Mouse (Mus musculus) kidney, embryonic 15.5 days (tissue): ENCODE measurements around the gene Cpne9. TPM values are rescaled to one million over a fixed set of nuclear protein-coding genes. Genes with fewer than 3 reads are reported as not detected.

Source experiments
- ATAC-seq: fragments of 200-750 bp; cut with Nextera tagmentation; replicated peaks from 2 replicates; pipeline ENCODE4 v1.8.0; 2017; ENCODE audit warnings: moderate TSS enrichment; ENCODE audit not compliant: low FRiP score
- H3K27ac ChIP-seq: fragments of 300-500 bp; sonication (generic); 2 replicates; pipeline ENCODE4 v1.5.1; 2015; ENCODE audit warnings: mild to moderate bottlenecking, inconsistent platforms
- H3K27me3 ChIP-seq: fragments of 300-500 bp; sonication (generic); 2 replicates; pipeline ENCODE4 v1.6.1; 2015; ENCODE audit warnings: inconsistent platforms
- H3K36me3 ChIP-seq: fragments of 300-500 bp; sonication (generic); 2 replicates; pipeline ENCODE4 v1.6.1; 2015; ENCODE audit warnings: inconsistent platforms
- H3K4me1 ChIP-seq: fragments of 300-500 bp; sonication (generic); 2 replicates; pipeline ENCODE4 v1.6.1; 2015; ENCODE audit warnings: inconsistent platforms
- H3K4me2 ChIP-seq: fragments of 300-500 bp; sonication (generic); 2 replicates; pipeline ENCODE4 v1.6.1; 2015; ENCODE audit warnings: moderate library complexity, mild to moderate bottlenecking, inconsistent platforms
- H3K4me3 ChIP-seq: fragments of 300-500 bp; sonication (generic); replicated peaks from 2 replicates; pipeline ENCODE4 v1.5.1; 2015; ENCODE audit warnings: mild to moderate bottlenecking, inconsistent platforms
- H3K9ac ChIP-seq: fragments of 300-500 bp; sonication (generic); 2 replicates; pipeline ENCODE4 v1.6.1; 2015; ENCODE audit warnings: mild to moderate bottlenecking, inconsistent platforms
- H3K9me3 ChIP-seq: fragments of 300-500 bp; sonication (generic); replicated peaks from 2 replicates; pipeline ENCODE4 v1.6.1; 2016; ENCODE audit warnings: inconsistent platforms
- WGBS: fragments of 180-500 bp; shearing (Covaris S2); methylation state at CpG from one replicate; pipeline ENCODE4 v1.1.7; 2015; ENCODE audit warnings: mixed read lengths; 5-methylcytosine and 5-hydroxymethylcytosine counted together
- polyA plus RNA-seq: library from polyadenylated mRNA; unstranded; fragments of >200 nt; fragmentation: Nextera tagmentation; extraction: Ambion mirVana; gene quantifications from 2 replicates; pipeline ENCODE4 v1.2.1, GENCODE M21; 2015

Gene Cpne9
- polyA plus RNA-seq, 1 experiment from 2014 or later: 0.05 TPM

GRCm38 (mm10) chr6:113266996-113267655 is 15.0 kb upstream of the Cpne9 start:
- no peak overlapping the region for H3K4me2 ChIP-seq
- peaks cover 98% of the 10 kb centered on the region for H3K36me3 ChIP-seq
- H3K4me3 ChIP-seq: no peak overlapping the region
- H3K9ac ChIP-seq: no peak overlapping the region
- no peak overlapping the region for H3K27ac ChIP-seq
- H3K27me3 ChIP-seq: no peaks in the 10 kb centered on the region
- no peaks in the 10 kb centered on the region for H3K9me3 ChIP-seq
- WGBS: 83% methylated on average over 7 of the region's 7 CpGs
- H3K4me1 ChIP-seq: no peaks in the 10 kb centered on the region
- no peak for ATAC-seq

DNA sequence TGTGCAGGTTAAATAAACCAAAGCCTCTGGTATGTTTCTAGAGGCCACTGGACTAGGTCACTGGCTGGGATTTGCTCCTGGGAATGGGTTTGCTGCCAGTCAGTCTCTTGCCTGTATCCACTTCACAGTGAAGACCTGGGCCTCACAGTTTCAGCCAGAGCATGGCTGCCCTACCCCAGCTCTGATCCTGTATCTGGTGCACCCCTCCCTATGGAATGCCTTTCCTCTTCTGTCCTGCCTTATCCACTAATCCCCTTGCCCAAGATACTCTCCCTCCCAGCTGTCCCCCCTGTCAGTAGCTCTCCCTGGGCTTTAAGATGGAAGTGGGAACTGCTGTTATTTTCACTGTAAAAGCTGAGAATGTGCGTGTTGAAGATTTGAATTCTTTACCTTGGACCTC is 14.1 kb upstream of the Cpne9 start:
- H3K9me3 ChIP-seq: no peaks in the 10 kb centered on the region
- H3K4me1 ChIP-seq: no peaks in the 10 kb centered on the region
- no peak for ATAC-seq
- H3K36me3 ChIP-seq: peaks cover 95% of the 10 kb centered on the region
- no peaks in the 10 kb centered on the region for H3K27me3 ChIP-seq
- H3K9ac ChIP-seq: no peak overlapping the region
- 92% methylated on average over 1 of the region's 1 CpGs for WGBS
- H3K4me3 ChIP-seq: no peak overlapping the region
- H3K27ac ChIP-seq: no peak overlapping the region
- no peak overlapping the region for H3K4me2 ChIP-seq

DNA sequence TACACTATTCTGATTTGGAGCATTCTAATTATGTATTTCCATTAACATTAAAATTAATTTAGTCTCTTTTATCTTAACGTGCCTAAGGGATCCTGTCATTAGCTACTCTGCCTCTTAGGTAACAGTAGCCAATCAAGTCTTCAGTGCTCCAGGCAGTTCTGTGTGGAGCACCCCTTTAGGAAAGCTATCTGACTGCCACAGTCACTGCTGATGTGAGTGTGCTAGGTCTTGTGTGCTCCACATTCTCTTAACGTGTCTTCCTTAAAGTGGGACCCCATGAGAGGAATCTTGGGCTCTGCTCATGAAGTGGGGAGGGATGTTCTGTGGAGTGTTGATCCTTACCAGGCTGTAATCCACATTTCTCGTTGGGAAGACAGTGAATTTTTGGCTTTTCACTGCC is 9.7 kb upstream of the Cpne9 start:
- Histone ChIP-seq H3K9me3 (no peaks in the 10 kb centered on the region), H3K27me3 (no peaks in the 10 kb centered on the region), H3K4me1 (no peaks in the 10 kb centered on the region), H3K36me3 (peaks cover 84% of the 10 kb centered on the region), H3K27ac (no peak overlapping the region), H3K4me2 (no peak overlapping the region), H3K4me3 (no peak overlapping the region), H3K9ac (no peak overlapping the region)
- ATAC-seq: no peak
- 86% methylated on average over 3 of the region's 3 CpGs for WGBS

- Histone ChIP-seq H3K36me3 (peaks cover 44% of the 10 kb centered on the region), H3K9ac (no peak overlapping the region), H3K4me2 (no peak overlapping the region), H3K27ac (no peak overlapping the region), H3K4me3 (no peak overlapping the region), H3K4me1 (no peaks in the 10 kb centered on the region), H3K27me3 (peaks cover 3% of the 10 kb centered on the region; the same call in 1 of the 2 replicates), H3K9me3 (no peaks in the 10 kb centered on the region)
- ATAC-seq: no peak
- 65% methylated on average over 4 of the region's 4 CpGs for WGBS
These were observed 5.3 kb upstream of the Cpne9 start for GRCm38 (mm10) chr6:113276846-113277245.

GRCm38 (mm10) chr6:113281676-113282075 is 431 bp upstream of the Cpne9 start:
- H3K4me3 ChIP-seq: no peak overlapping the region
- peaks cover 16% of the 10 kb centered on the region for H3K4me1 ChIP-seq
- H3K27ac ChIP-seq: no peak overlapping the region
- ATAC-seq: no peak
- no peak overlapping the region for H3K9ac ChIP-seq
- peaks cover 37% of the 10 kb centered on the region for H3K27me3 ChIP-seq
- peak overlapping the region; percentile 50; the same call in 1 of the 2 replicates for H3K4me2 ChIP-seq
- H3K9me3 ChIP-seq: no peaks in the 10 kb centered on the region
- 66% methylated on average over 6 of the region's 6 CpGs for WGBS
- H3K36me3 ChIP-seq: peaks cover 8% of the 10 kb centered on the region

DNA sequence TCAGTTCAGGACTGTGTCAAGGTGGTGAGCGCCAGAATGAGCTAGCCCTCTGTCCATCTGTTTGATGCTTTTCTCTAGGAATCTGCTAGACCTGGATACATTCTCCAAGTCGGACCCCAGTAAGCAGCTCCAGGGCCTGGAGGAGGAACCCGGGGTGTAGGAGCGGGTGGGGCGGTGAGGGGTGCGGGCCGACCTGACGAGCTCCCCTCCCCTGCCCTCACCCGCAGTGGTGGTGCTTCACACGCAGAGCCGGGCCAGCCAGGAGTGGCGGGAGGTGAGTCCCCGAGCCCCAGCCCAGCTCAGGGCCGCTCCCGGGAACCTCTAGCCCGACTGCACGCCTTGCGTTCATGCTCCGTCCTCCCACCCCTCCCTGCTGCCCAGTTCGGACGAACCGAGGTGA is 862 bp downstream of the Cpne9 start:
- WGBS: 2% methylated on average over 22 of the region's 22 CpGs
- peak overlapping the region; percentile 50 for H3K4me2 ChIP-seq
- ATAC-seq: no peak; the same call in 1 of the 2 replicates
- H3K27me3 ChIP-seq: peaks cover 37% of the 10 kb centered on the region
- H3K4me1 ChIP-seq: peaks cover 16% of the 10 kb centered on the region
- peak overlapping the region; percentile 22 for H3K4me3 ChIP-seq
- peaks cover 5% of the 10 kb centered on the region; the same call in 1 of the 2 replicates for H3K36me3 ChIP-seq
- no peaks in the 10 kb centered on the region for H3K9me3 ChIP-seq
- H3K9ac ChIP-seq: no peak overlapping the region
- no peak overlapping the region for H3K27ac ChIP-seq

DNA sequence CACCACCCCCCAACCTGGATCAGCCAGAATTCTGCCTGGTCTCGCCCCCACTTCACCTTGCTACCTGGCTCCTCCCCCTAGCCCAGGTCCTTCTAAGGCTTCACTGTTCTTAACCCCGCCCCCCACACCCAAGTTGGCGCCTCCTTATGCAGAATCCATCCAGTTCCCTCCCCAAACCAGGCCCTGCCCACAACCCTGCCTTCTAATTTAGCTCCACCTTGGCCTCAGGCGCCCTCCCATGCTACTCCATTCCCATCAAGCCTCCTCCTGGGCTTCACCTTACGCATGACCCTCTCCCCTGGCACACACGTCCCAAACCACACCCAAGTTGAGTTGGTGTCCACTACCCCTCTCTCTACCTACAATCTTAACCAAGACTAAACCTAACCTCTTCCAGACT is 1.4 kb downstream of the Cpne9 start:
- peak overlapping the region; percentile 22 for H3K4me3 ChIP-seq
- no peak overlapping the region for H3K9ac ChIP-seq
- peaks cover 16% of the 10 kb centered on the region for H3K4me1 ChIP-seq
- peaks cover 37% of the 10 kb centered on the region for H3K27me3 ChIP-seq
- H3K9me3 ChIP-seq: no peaks in the 10 kb centered on the region
- 7% methylated on average over 6 of the region's 6 CpGs for WGBS
- peak overlapping the region; percentile 50 for H3K4me2 ChIP-seq
- peak; percentile 42; the same call in 1 of the 2 replicates for ATAC-seq
- H3K36me3 ChIP-seq: peaks cover 5% of the 10 kb centered on the region; the same call in 1 of the 2 replicates
- H3K27ac ChIP-seq: no peak overlapping the region

GRCm38 (mm10) chr6:113284931-113285330 is 2.8 kb downstream of the Cpne9 start:
- peaks cover 5% of the 10 kb centered on the region; the same call in 1 of the 2 replicates for H3K36me3 ChIP-seq
- 72% methylated on average over 3 of the region's 3 CpGs for WGBS

DNA sequence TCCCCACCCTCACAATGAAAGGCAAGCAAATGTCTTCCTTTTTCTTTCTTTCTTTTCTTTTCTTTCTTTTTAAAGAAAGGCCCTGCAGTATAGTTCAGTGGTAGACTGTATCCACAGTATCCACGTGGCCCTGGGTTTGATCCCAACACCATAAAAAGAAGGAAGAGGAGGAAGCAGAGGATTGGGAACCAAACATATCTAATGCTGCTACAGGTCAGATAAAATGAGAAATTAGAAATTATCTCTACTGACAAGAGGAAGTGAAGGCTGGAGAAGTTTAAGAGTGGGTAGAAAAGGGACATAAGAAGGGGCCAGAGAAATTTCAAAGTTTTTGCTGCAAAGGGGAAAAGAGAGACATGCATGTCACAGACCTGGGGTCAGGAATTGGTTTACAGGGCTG is 4.2 kb downstream of the Cpne9 start:
- 57% methylated on average over 1 of the region's 1 CpGs for WGBS
- no peak for ATAC-seq
- no peaks in the 10 kb centered on the region for H3K36me3 ChIP-seq
- H3K9me3 ChIP-seq: no peaks in the 10 kb centered on the region
- no peak overlapping the region for H3K9ac ChIP-seq
- no peak overlapping the region for H3K27ac ChIP-seq
- H3K4me3 ChIP-seq: no peak overlapping the region
- H3K27me3 ChIP-seq: peaks cover 37% of the 10 kb centered on the region
- no peak overlapping the region for H3K4me2 ChIP-seq
- H3K4me1 ChIP-seq: peaks cover 16% of the 10 kb centered on the region

More at GRCm38 (mm10) chr6:113284931-113285330, 2.8 kb downstream of the Cpne9 start:
- H3K9me3 ChIP-seq: no peaks in the 10 kb centered on the region
- H3K4me3 ChIP-seq: no peak overlapping the region
- ATAC-seq: no peak
- no peak overlapping the region for H3K9ac ChIP-seq
- peaks cover 16% of the 10 kb centered on the region for H3K4me1 ChIP-seq
- H3K27me3 ChIP-seq: peaks cover 37% of the 10 kb centered on the region
- no peak overlapping the region for H3K27ac ChIP-seq
- no peak overlapping the region for H3K4me2 ChIP-seq

DNA sequence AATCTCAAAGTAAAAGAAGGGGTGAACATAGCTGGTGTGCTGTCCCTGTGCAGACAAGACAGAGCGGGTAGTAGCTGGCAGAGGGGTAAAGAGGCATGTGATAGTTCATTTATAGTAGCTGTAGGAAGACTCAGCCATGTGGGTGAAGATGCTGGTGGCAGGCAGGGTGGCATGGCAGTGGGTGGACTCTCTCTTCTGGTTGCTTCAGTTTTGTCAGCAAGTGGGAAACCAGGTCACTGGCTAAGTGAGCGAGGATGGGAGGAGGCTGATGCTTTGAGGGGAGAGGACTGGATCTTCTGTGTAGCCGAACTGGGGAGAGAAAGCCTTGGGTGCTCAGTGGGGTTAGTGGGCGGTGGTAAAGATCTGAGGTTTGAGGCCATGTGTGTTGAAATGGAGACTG is 5.1 kb downstream of the Cpne9 start:
- ATAC-seq: no peak
- Histone ChIP-seq H3K4me3 (no peak overlapping the region), H3K4me1 (peaks cover 14% of the 10 kb centered on the region), H3K27me3 (peaks cover 31% of the 10 kb centered on the region), H3K4me2 (no peak overlapping the region), H3K27ac (no peak overlapping the region), H3K9me3 (no peaks in the 10 kb centered on the region), H3K36me3 (no peaks in the 10 kb centered on the region), H3K9ac (no peak overlapping the region)
- 71% methylated on average over 4 of the region's 4 CpGs for WGBS

DNA sequence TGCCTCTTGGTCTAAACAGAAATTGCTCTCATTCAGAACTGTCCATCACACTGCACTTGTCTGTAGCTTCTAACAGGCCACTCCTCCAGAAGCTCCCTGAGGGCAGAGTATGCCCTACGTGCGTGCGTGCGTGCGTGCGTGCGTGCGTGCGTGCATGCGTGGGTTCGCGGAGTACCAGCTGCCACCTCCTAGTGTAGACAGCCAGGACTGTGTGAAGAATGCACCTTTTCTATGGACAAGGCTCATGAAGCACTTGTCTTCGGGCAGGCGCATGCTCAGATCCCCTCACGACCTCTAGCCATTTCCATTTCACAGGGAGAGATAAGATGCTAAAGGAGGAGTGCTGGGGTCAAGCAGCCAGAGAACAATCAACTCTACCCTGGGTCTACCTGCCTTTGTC is 7.2 kb downstream of the Cpne9 start:
- no peak overlapping the region for H3K4me3 ChIP-seq
- H3K36me3 ChIP-seq: no peaks in the 10 kb centered on the region
- no peak overlapping the region for H3K9ac ChIP-seq
- 88% methylated on average over 15 of the region's 15 CpGs for WGBS
- no peaks in the 10 kb centered on the region for H3K4me1 ChIP-seq
- ATAC-seq: no peak
- no peak overlapping the region for H3K27ac ChIP-seq
- no peak overlapping the region for H3K4me2 ChIP-seq
- H3K9me3 ChIP-seq: no peaks in the 10 kb centered on the region
- H3K27me3 ChIP-seq: peaks cover 10% of the 10 kb centered on the region

DNA sequence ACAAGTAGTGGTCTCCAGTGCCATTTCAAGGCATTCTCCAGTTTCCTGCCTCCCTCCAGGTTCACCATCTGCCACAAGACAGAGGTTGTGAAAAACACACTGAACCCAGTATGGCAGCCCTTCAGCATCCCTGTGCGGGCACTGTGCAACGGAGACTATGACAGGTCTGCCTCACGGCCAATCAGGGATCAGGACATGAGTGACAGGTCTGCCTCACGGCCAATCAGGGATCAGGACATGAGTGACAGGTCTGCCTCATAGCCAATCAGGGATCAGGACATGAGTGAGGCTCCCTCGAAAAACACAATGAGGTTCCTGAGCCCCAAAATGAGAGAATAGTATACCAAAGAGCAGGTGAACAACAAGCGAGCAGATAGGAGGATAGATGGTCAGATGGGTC is 8.2 kb downstream of the Cpne9 start:
- H3K9ac ChIP-seq: no peak overlapping the region
- H3K4me2 ChIP-seq: no peak overlapping the region
- no peak overlapping the region for H3K27ac ChIP-seq
- H3K4me1 ChIP-seq: no peaks in the 10 kb centered on the region
- no peak for ATAC-seq
- WGBS: 64% methylated on average over 6 of the region's 6 CpGs
- no peaks in the 10 kb centered on the region for H3K9me3 ChIP-seq
- no peaks in the 10 kb centered on the region; the same call in 1 of the 2 replicates for H3K27me3 ChIP-seq
- no peaks in the 10 kb centered on the region for H3K36me3 ChIP-seq
- H3K4me3 ChIP-seq: no peak overlapping the region

- 77% methylated on average over 5 of the region's 5 CpGs for WGBS
- no peaks in the 10 kb centered on the region for H3K27me3 ChIP-seq
- no peak overlapping the region for H3K27ac ChIP-seq
- H3K9me3 ChIP-seq: no peaks in the 10 kb centered on the region
- H3K4me3 ChIP-seq: no peak overlapping the region
- H3K36me3 ChIP-seq: no peaks in the 10 kb centered on the region
- H3K4me2 ChIP-seq: no peak overlapping the region
- H3K9ac ChIP-seq: no peak overlapping the region
- ATAC-seq: no peak
- no peaks in the 10 kb centered on the region for H3K4me1 ChIP-seq
These were observed 10.8 kb downstream of the Cpne9 start for GRCm38 (mm10) chr6:113292938-113293337.
